Mouse (Mus musculus) ES-E14 (cell line): ENCODE results near the gene Kcnj11.

Experiments
- HCFC1 ChIP-seq: IDR thresholded peaks from 2 replicates; pipeline ENCODE4 v1.6.1; 2012; ENCODE audit warnings: low read length, inconsistent platforms, borderline replicate concordance; ENCODE audit not compliant: insufficient read depth
- ZNF384 ChIP-seq: IDR thresholded peaks from 2 replicates; pipeline ENCODE4 v1.6.1; 2012; ENCODE audit warnings: low read depth, low read length, inconsistent platforms

DNA sequence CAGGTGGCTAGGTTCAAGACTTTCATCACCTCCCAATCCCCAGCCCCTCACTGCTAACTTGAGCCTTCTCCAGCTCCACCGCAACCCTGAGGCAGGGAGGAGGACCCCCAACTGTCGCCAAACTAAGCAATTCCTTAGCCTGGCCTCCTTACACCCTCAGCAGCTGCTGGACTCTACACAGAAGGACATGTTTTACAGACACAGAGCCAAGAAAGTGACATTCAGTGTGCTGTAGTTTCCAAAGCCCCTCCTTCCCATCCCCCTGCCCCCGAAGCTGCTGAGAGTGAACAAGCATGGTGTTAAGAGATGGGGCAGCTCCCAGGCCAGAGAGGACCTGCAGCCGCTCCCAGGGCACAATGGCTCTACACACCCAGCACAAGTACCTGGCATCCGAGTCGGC is 23.9 kb upstream of the Kcnj11 start:
- TF ChIP-seq HCFC1 (no peak), ZNF384 (no peak)
